Mouse (Mus musculus) gastrocnemius, postnatal 14 days (tissue): ENCODE results near the gene Pcx. TPM values are rescaled to one million over a fixed set of nuclear protein-coding genes. Genes with fewer than 3 reads are reported as not detected.

Experiments used
- DNase-seq: peaks from one replicate; pipeline ENCODE4 v3.0.0; 2021; ENCODE audit warnings: mixed read lengths
- intact Hi-C: fragments of 180-260 bp; cut with DNase I; formaldehyde crosslinking; loops from one replicate; pipeline ENCODE4 v1.15.1; 2025; ENCODE audit warnings: low total_unique reads
- total RNA-seq, 2 experiments: library from RNA; stranded (reverse); gene quantifications; 2 replicates each; pipeline ENCODE4 v1.2.3; 2021

The Pcx gene
- total RNA-seq, 2 experiments from 2014 or later, result 16.1 to 17.4 TPM

DNA sequence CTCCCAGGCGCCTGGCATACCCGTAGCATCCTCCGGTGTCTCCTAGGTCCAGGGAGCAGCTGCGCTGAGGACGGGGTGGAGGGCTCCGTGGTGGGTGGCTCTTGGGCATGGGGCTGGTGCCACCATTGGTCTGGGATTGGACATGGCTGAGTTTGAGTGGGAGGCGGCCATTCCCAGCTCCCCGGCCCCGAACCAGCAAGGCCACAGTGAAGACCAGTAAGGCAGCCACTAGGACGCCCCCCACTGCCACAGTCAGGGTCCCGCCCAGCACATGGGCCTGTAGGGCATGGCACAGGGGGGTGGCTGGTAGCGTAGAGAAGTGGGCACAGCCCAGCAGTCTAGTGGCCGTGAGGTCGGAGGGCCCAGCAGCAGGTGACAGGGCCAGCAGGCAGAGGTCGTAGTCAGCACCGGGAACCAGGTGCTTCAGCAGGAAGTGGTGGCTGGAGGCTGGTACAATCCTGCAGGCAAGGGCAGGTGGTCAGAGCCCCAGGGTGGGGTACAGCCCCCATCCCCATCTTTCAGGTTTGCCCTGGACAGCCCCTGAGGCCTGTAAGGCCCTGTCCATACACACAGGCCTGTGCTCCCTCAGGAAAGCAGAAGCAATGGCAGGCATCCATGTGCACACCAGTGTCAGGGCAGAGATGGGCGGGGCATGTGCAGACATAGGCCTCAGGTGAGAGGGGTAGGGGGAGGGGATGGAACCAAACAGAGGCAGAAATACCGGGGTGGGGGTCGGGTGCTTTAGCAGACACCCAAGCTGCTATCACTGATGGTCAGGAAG is 102.1 kb downstream of the Pcx start:
- intact Hi-C loops, result no loop called here
- no peak for DNase-seq

DNA sequence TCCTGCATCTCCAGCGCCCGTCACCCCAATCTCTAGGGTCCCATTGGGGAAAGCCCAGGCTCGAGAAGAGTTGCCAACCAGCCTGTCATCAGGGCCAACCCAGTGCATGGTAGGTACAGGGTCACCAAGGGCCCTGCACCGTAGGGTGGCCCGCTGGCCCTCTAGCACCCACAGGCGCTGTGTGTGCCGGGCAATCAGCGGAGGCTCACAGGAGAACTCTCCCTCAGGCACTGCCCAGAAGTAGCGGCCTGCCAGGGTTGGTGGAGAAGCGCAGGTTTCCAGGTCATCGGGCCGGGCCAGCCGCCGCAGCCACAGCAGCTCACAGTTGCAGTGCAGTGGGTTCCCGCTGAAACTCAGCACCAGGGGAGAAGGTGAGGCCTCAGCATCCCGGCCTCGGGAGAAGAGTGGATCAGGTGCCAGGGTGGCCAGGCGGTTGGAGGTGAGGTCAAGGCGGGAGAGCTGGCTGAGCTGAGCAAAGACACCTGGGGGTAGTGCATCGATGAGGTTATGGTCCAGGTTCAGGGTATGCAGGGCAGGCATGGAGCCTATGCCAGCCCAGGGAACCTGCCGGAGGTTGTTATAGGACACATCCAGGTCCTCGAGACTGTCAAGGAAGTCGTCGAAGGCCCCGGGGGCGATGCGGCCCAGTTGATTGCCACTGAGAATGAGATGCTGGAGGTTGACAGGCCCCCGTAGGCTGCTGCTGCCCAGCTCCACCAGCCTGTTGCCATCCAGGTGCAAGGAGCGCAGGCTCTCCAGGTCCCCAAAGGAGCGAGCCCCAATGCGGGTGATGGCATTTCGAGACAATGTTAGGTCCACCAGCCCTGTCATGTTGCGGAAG is 103.4 kb downstream of the Pcx start:
- DNase-seq, result no peak
- intact Hi-C loops, result no loop called here

DNA sequence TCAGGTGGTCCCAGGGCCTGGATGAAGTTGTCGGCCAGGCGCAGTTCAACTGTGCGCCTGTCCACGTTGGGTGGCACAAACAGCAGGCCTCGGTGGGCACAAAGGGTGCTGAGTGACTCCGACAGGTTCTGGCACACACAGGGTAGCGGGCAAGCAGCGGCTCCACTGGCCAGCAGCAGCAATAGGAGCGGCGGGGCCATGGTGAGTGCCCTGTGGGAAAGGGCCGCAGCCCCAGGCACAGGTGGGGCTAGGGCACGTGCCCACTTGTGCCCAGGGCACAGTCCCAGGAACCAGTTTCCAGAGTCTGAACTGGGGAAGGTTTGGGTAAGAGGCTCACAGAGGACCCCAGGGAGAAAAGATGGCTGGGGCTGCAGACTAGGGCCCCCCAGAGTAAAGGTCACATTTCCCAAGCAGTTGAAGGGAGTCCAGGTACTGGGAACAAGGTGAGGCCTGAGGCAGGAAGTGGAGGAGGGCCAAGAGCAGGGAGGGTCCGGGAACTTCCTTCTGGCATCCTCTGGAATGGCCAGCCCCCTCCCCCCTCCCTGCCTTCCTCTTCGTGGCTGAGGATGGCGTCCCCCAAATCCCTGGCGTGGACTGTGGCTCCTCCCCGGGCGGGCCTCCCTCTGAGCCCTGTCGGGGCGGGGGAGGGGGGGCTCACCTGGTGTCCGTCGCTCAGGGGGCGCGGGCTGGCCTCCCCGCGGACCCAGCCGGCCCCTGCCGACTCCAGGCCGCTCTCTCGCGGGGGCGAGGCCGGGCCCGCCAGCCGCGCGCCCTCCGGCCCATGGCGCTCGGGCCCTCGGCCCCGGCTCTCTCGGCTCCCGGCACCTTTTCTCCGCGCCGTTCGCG is 104.3 kb downstream of the Pcx start:
- no peak for DNase-seq
- intact Hi-C loops, result no loop called here

DNA sequence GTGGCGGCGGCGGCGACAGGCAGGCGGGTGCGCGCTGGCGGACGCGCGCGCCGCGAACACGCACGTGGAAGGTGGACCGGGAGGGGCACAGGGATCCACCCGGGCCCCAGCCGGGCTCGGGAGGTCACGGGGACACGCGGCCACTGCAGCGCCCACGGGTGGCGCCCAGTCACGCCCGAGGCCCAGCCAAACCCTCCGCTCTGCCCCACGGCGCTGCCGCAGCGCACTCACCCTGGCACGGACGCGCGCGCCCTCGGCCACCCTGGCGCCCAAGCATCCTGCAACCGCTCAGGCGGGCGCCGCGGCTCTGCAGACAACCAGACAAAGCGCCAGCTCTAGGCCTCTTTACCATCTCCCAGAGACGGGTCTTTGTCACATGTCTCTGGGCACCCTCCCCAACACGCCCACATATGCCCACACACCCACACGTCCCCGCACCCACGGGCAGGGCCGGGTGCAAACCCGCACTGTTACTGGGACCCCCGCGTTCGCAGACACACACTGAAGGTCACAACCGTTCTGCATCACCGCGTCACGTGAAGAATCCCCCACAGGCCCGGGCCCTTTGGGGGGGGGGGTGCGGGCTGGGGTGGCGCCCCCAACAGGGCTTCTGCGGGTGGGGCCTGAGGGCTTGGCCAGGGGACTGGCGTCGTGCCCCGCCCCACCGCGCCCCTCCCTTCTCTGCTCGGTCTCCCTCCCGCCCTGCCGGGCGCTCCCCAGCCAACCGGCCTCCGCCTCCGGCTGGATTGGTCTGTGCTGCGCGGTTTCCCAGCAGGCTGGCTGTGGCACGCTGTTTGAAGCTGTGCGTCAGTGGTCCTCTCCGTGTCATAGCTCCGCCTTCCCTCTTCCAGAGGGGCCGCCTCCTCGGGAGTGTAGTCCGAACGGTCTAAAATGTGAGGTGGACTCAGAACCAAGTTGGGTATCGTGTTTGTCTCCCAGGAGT is 105.2 kb downstream of the Pcx start, which contains the start of gene Lrfn4:
Gene Lrfn4 (minus strand): TSS at position 517 of the 943 bp plus-strand sequence.
- DNase-seq, result peak; percentile 86
- intact Hi-C loops, result no loop called here

DNA sequence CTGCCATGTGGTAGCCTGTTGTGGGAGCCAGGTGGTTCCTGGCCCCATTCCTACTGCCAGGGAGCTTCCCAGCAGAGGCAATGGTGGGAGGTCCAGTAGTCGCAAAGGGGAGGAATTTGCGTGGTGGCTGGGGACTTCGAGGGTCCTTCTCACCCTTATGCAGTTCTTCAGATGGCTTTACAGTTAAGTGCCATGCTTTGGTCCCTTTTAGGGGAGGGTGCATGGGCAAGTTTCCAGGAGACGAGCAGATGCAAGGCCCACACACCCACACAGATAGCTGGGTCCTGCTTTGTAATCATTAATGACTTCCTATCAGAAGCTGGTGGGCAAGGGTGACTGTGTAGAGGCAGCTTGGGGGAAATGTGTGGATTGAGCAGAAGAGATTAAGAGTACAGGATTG is 106.3 kb downstream of the Pcx start:
- intact Hi-C loops, result no loop called here

DNA sequence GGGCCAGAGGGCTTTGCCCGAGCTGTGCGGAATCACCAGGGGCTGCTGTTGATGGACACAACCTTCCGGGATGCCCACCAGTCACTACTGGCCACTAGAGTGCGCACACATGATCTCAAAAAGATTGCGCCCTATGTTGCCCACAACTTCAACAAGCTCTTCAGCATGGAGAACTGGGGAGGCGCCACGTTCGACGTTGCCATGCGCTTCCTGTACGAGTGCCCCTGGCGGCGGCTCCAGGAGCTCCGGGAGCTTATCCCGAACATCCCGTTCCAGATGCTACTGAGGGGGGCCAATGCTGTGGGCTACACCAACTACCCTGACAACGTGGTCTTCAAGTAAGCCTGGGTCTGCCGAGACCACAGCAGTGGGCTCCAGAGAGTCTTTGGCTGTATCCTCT is 107.9 kb downstream of the Pcx start:
- intact Hi-C loops, result no loop called here
- DNase-seq, result no peak

More for the DNA sequence above, 106.3 kb downstream of the Pcx start:
- DNase-seq, result no peak

DNA sequence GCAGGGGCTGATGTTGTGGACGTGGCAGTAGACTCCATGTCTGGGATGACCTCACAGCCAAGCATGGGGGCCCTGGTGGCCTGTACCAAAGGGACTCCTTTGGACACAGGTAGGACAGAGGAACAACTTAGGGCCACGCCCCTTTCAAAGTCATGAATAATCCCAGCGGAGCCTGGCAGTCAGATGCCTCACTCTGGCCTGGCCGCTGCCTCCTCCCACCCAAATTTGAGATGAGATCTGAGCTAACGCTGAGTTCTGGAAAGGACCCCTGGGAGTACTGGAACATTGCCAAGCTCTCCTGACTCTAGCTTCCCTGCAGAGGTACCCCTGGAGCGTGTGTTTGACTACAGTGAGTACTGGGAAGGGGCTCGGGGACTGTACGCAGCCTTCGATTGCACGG is 109.2 kb downstream of the Pcx start:
- intact Hi-C loops, result no loop called here

DNA sequence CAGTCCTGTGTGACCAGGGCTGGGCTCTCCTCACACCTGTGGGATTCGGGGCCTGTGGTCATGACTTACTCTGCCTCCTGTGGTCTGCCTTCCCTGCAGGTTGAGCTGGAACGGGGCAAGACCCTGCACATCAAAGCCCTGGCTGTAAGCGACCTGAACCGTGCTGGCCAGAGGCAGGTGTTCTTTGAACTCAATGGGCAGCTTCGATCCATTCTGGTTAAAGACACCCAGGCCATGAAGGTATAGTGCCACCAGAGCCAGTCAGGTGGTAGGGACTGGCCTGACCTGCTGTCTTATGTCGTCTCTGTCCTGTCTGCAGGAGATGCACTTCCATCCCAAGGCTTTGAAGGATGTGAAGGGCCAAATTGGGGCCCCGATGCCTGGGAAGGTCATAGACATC is 110.4 kb downstream of the Pcx start:
- intact Hi-C loops, result loop anchor here (10.0 kb wide), 1 partner anchor 224 kb away; no protein-coding TSS in a partner anchor
- no peak for DNase-seq

More for the DNA sequence above, 109.2 kb downstream of the Pcx start:
- DNase-seq, result no peak

DNA sequence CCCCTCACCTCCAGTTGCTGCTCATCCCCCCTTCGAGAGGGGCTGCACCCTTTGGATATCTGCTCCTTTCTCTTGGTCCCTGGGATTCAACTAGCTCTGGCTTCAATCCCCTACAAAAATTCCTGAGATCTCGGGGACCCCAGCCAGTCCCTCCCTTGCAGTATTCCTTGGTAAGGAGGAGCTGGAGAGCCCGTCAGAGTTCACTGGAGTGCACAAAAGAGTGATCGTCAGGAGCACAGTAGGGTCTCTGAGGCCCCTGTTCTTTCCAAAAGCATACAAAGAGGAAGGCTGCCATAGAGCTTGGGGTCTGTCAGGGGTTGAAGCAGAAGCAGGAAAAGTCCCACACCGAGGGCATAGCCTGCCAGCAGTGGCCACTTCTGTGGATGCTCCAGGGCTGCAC is 112.5 kb downstream of the Pcx start:
- DNase-seq, result no peak
- intact Hi-C loops, result loop anchor here (10.0 kb wide), 1 partner anchor 222 kb away; no protein-coding TSS in a partner anchor

DNA sequence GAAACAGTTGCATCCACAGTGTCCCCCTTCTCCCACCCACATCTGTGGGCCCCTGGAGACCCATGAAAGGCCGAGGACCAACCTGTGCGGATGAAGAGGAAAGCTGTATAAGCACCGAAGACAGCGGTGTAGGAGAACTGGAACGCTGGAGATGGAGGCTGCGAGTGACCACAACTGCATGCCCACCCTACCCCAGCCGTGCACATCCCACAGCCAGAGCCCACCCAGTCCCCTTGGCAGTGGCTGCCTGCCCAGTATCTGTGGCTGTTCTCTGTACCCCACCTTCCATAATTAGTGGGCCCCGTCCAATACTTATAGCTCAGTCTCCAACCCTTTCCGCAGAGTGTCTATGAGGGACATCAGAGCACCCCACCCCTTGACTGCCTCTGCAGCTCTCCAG is 113.1 kb downstream of the Pcx start:
- intact Hi-C loops, result loop anchor here (10.0 kb wide), 1 partner anchor 221 kb away; no protein-coding TSS in a partner anchor

DNA sequence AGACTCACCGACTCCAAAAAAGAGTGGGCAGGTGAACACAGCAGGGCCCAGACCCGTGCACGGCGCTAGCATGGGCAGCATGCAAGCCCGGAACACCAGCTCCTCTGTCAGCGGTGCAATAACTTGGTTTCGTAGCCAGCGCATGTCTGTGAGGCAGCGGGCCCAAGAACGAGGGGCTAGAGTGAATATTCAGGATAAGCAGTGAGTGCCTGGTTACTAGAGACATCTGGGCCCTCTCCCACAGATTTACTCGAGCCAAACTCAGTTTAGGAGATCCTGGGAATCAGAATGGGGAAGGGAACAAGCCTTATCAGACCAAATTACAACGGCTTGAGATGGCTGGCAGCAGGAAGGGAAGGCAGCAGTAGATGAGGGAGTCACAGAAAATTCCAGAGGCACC is 113.7 kb downstream of the Pcx start:
- intact Hi-C loops, result loop anchor here (10.0 kb wide), 1 partner anchor 221 kb away; no protein-coding TSS in a partner anchor
- no peak for DNase-seq

More for the DNA sequence above, 113.1 kb downstream of the Pcx start:
- DNase-seq, result no peak

DNA sequence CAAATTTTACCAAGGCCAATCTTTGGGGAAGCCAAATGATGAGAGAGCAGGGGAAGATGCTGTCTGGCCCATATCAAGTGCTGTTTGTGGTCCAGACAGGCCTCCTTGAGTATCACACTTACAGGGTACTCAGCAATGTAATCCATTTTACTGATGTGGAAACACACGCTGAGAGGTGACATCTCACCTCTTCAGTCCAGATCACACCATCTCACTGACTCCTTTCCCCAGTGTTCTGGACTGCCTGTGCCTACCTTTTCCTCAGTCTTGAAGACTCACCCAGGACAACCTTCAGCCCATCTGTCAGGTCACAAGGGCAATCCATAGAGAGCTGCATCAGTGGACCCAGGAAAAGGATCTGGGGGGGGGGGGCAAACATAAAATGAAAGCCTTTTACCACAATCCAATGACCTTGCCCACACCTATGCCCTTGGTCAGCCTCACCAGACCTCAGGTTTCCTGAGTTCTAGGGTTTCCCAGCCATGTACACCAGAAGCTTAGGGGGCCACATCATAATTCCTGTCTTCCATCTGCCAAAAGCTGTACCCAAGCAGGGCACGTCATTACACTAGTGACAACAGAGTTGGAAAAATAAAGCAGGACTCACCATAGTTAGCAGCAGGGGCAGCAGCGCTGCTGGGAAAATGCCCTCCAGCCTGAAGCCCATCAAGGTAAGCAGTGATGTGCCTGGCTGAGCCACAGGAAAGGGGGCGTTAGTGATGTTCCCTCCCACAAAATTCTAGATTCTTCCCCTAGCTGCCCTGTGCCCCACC is 114.3 kb downstream of the Pcx start:
- DNase-seq, result no peak
- intact Hi-C loops, result loop anchor here (5.0 to 10.0 kb wide), 3 partner anchors 118 to 220 kb away; partner anchors contain the start of gene 2010003K11Rik

DNA sequence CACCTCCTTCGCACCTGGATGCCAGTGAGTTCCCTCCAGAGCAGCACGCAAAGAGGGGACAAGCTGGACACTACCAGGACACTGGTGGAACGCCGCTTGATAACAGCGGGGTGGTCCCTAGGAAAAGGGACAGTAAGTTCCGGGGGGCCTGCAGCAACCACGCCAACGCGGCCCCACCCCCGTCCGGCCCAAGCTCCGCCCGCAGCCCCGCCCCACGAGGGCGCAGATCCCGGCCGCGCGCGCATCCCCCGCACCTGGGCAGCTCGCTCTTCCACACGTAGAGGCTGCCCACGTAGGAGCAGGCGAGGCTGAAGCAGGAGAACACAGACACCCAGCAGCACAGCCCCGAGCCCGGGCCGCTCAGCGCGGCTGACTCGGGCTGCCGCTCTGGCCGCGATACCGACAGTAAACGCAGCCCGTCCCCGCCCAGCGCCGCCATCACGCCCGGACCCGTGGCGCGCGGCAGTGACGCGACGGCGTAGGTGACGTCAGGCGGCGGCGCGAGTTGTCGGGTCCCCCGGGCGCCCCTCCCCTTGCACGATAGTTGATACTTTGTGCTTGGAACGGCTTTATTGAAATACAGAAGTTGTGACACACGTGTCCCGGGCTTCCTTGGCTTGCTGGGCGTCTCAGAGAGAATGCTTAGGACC is 115.0 kb downstream of the Pcx start, which contains the start of gene Rce1:
Gene Rce1 (minus strand): TSS at position 463 of the 650 bp plus-strand sequence.
- intact Hi-C loops, result loop anchor here (5.0 to 10.0 kb wide), 3 partner anchors 117 to 219 kb away; partner anchors contain the start of gene 2010003K11Rik
- peak; percentile 90 for DNase-seq

DNA sequence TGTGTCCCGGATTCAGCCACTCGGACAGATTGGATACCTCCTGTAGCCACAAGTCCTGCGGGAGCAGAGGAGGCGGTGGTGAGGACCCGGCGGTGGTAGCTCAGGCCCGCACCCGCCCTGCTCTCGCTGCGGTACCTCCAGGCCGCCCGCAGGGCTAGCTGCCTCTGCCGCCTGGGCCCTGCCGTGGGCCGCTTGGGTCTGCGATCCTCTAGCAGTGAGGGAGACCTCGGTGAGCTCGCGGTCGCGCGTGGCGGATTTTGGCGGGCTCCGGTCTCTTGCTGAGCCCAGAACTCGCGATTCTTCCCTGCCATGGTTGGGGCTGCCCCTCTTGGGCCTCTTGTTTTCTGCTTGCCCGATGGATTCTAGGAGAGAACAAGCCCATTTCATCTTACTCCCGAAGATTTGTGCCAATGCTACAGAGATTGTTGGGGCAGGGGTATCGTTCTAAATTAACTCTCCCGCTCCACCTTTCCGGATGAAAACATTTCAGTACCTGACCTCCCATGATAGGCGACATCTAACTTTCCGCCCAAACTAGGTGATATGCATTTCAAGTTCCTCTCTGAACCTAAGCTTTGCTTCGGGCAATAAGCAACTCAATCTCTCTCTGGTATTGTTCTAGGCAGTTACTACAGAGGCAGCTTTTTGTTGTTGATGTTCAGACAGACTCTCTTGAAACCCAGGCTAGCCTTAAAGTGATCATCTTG is 115.7 kb downstream of the Pcx start:
- peak; percentile 32 for DNase-seq
- intact Hi-C loops, result loop anchor here (5.0 to 10.0 kb wide), 3 partner anchors 116 to 219 kb away; partner anchors contain the start of gene 2010003K11Rik

DNA sequence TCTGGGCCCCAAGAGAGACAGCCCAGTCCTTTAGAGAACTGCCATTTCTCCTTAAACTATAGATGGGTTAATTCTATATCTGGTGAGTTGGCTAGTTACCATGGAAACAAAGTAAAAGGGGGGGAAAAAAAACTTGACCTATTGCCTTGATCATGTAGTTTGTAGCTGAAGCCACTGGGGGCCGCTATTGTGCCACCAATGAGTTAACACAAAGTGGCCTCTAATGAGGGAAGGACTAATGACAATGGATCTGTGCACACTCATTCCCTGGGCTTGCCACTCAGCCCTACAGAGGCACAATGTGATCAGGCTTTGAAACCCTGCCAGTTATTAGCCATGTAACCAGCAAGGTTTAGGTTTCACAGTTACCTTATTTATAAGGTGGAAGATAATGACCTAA is 118.5 kb downstream of the Pcx start:
- intact Hi-C loops, result loop anchor here (5.0 to 10.0 kb wide), 3 partner anchors 113 to 216 kb away; partner anchors contain the start of gene 2010003K11Rik
- peak; percentile 48 for DNase-seq

DNA sequence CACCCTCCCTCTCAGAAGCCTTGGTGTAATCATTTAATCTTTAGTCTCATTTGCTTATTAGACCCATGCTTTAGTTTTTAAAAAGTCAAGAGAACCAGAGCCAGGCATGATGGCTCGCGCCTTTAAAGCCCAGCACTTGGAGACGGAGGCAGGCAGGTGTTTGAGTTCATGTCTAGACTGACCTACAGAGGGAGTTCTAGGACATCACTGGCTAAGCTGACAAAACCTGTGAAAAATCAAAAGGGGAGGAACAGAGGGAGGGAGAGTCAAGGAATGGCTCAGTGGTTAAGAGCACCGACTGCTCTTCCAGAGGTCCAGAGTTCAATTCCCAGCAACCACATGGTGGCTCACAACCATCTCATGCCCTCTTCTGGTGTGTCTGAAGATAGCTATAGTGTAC is 125.7 kb downstream of the Pcx start:
- no peak for DNase-seq
- intact Hi-C loops, result no loop called here
